Mouse (Mus musculus) cortical plate, adult 2 months (tissue): ENCODE results near the gene Rnf11. TPM values are rescaled to one million over a fixed set of nuclear protein-coding genes. Genes with fewer than 3 reads are reported as not detected.

Experiments
- H3K27ac ChIP-seq: fragments of 200-500 bp; 2 replicates; pipeline ENCODE4 v1.5.1; 2012; ENCODE audit warnings: low read length, control low read depth, inconsistent platforms; ENCODE audit not compliant: insufficient read depth
- H3K4me1 ChIP-seq: fragments of 200-500 bp; 2 replicates; pipeline ENCODE4 v1.6.1; 2011; ENCODE audit warnings: low read length; ENCODE audit not compliant: control insufficient read depth, insufficient read depth
- H3K4me3 ChIP-seq: fragments of 200-500 bp; 2 replicates; pipeline ENCODE4 v1.5.1; 2011; ENCODE audit warnings: mild to moderate bottlenecking, low read length, control low read depth; ENCODE audit not compliant: insufficient read depth
- CTCF ChIP-seq: fragments of 200-500 bp; IDR thresholded peaks from 2 replicates; pipeline ENCODE4 v1.5.1; 2011; ENCODE audit warnings: mild to moderate bottlenecking, control low read depth, low read length; ENCODE audit not compliant: insufficient read depth; ENCODE audit errors: extremely low read depth
- POLR2A ChIP-seq: fragments of 200-500 bp; IDR thresholded peaks from 2 replicates; pipeline ENCODE4 v1.6.1; 2011; ENCODE audit warnings: mild to moderate bottlenecking, low read length, control low read depth; ENCODE audit not compliant: insufficient read depth; ENCODE audit errors: extremely low read depth
- polyA plus RNA-seq: library from polyadenylated mRNA; depleted of rRNA; stranded (reverse); fragments of >200 nt; gene quantifications from 2 replicates; pipeline ENCODE4 v1.2.3, GENCODE M21; 2012

Gene Rnf11
- polyA plus RNA-seq, 1 experiment: 174 TPM

DNA sequence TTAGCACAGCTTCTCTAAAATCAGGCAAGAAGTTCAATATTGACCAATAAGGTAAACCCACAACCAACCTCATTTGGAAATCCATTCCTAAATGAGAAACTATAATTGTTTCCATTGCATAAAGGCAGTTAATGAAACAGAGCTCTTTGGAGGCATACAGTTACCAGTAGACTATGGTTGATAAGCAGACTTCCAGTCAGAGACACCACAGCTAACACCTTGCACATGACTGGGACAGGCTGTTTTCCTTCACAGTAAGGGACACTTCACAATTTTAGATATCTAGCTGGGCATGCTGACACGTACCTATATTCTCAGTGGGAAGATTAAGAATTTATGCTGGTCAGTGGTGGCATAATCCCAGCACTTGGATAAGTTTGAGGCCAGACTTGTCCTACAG lies 38.6 kb downstream of the Rnf11 start:
- Histone ChIP-seq H3K27ac (no peak overlapping the region), H3K4me3 (no peak overlapping the region), H3K4me1 (peaks cover 9% of the 10 kb centered on the region; the same call in 1 of the 2 replicates)
- TF ChIP-seq CTCF (no peak), POLR2A (no peak)

DNA sequence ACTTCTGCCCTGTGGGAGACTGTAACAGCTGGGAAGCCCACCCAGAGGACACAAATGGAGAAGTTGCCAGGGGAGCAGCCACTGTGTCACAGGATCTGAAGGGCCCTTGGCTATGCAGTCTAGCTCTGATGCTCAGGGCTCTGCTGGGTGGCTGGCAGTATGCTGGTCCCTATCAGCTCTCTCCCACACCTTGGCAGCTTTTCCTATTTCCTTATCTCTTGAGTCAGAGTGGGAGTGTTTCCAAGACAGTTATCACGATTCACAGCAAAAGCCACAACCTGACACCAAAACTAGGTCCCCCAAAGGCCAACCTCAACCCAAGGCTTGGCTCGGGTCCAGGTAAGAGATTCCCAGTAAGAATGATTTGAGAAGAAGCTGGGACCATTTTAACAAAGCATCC lies 39.1 kb downstream of the Rnf11 start:
- no peak overlapping the region for H3K4me3 ChIP-seq
- no peak overlapping the region for H3K27ac ChIP-seq
- peaks cover 9% of the 10 kb centered on the region; the same call in 1 of the 2 replicates for H3K4me1 ChIP-seq
- TF ChIP-seq CTCF: no peak
- no peak for TF ChIP-seq POLR2A

DNA sequence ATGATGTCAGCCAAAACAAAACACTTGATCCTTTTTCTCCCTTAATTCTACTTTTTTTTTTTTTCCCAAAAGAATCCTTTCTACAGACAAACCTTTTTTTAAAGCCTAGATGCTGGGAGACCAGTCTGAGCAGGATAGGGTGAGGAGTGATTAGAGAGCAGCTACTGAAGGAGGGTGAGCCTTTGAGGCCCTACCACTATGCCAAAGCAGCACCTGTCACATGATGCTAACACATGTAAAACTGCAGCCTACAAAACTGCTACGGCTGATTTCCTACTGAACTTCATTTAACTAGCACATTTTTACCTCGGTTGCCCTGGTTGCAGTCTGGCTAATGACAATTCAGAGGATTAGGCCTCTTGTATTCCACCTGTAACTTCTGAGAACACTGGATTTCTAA lies 39.6 kb downstream of the Rnf11 start:
- H3K4me3 ChIP-seq: no peak overlapping the region
- H3K27ac ChIP-seq: no peak overlapping the region
- no peak for TF ChIP-seq CTCF
- no peak for TF ChIP-seq POLR2A
- H3K4me1 ChIP-seq: peaks cover 9% of the 10 kb centered on the region; the same call in 1 of the 2 replicates

DNA sequence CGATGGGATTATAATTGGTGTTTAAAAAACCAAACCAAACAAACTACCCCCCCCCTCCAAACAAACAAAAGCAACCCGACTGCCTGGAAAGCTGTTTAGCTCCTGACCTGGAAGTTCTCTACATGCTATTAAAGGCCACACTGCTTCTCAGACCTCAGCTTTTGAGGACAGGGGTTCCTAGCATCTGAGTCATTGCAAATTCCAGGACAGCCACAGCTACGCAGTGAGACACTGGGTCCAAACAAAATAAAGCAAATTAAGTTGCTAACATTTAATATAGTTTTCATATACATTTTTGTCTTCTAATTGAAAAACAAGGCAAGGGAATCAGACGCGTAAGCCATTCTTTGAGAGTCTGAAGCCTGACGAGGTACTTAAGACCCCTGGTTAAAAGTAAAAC lies 40.1 kb downstream of the Rnf11 start:
- H3K27ac ChIP-seq: no peak overlapping the region
- H3K4me3 ChIP-seq: no peak overlapping the region
- TF ChIP-seq POLR2A (no peak), CTCF (no peak)
- H3K4me1 ChIP-seq: peaks cover 9% of the 10 kb centered on the region; the same call in 1 of the 2 replicates

DNA sequence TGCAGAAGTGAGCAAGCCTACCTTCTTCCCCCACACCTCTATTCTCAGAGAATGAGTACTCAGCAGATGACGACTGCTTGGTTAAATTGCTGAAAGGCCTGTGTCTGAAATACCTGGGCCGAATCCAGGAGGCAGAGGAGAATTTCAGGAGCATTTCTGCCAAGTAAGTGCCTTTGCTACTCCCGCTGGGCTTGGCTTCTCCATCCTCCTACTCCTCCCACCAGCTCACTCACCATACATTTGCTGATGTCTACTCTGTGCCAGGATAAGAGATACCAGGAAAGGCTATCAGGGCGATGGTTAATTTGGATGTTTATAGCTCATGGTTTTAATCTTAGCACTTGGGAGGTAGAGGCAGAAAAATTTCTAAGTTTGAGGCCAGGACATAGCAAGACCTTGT lies 41.9 kb downstream of the Rnf11 start:
- H3K27ac ChIP-seq: no peak overlapping the region
- no peak for TF ChIP-seq CTCF
- no peak for TF ChIP-seq POLR2A
- peaks cover 9% of the 10 kb centered on the region; the same call in 1 of the 2 replicates for H3K4me1 ChIP-seq

DNA sequence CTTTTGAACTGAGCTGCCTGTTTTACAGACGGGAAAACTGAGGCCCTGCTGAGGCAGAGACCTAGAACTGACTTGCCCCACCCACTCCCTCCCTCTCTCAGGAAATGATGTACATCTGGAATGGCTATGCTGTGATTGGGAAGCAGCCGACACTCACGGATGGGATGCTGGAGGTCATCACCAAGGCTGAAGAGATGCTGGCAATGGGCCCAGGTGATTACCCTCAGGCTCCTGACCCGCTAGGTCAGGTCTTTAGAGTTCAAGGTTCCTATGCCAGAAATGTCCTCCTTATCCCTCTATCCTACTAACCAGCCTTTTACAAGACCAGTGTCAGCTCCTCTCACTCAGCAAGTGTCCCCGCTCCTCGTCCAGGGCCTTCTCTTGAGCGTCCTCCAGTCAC lies 42.4 kb downstream of the Rnf11 start:
- H3K4me3 ChIP-seq: no peak overlapping the region
- H3K4me1 ChIP-seq: peaks cover 9% of the 10 kb centered on the region; the same call in 1 of the 2 replicates
- no peak overlapping the region for H3K27ac ChIP-seq
- TF ChIP-seq POLR2A: no peak
- no peak for TF ChIP-seq CTCF

More for the DNA sequence above, 41.9 kb downstream of the Rnf11 start:
- H3K4me3 ChIP-seq: no peak overlapping the region

DNA sequence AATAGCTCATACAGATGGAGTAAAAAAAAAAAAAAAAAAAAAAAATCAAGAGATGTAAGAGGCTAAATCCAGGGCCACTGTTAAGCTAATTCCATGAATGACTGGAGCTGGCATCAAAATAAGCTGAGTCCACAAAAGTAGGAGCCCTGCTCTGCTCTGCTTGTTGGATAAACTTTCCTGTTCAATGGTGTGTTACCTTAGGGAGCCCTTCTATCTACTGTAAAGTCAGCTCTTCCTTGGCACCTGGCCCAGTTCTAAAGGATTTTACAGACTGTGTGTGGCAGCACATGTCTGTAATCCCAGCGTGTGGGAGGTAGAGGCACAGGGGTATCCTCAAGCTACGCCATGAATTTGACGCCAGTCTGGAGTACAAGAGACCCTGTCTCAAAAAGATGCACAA lies 43.5 kb downstream of the Rnf11 start:
- H3K27ac ChIP-seq: no peak overlapping the region
- TF ChIP-seq POLR2A: no peak
- no peak for TF ChIP-seq CTCF
- H3K4me1 ChIP-seq: peaks cover 9% of the 10 kb centered on the region; the same call in 1 of the 2 replicates
- no peak overlapping the region for H3K4me3 ChIP-seq

DNA sequence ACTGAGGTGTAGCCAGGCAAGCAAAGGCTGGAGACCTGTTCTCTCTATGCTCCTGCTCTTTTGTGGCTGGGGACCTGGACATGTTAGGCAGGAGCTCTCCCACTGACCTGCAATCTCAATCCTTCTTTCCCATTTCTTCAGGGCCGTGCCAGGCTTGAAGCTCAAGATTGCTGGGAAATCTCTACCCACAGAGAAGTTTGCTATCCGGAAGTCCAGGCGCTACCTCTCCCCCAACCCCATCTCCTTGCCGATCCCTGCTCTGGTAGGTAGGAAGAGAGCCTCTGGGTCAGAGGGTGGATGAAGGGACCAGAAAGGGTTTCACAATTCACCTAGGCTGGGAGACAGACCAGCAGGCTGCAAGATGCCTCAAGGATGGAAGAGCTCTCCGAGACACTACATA lies 44.1 kb downstream of the Rnf11 start:
- no peak for TF ChIP-seq POLR2A
- no peak for TF ChIP-seq CTCF
- Histone ChIP-seq H3K4me1 (peaks cover 9% of the 10 kb centered on the region; the same call in 1 of the 2 replicates), H3K27ac (no peak overlapping the region), H3K4me3 (no peak overlapping the region)

DNA sequence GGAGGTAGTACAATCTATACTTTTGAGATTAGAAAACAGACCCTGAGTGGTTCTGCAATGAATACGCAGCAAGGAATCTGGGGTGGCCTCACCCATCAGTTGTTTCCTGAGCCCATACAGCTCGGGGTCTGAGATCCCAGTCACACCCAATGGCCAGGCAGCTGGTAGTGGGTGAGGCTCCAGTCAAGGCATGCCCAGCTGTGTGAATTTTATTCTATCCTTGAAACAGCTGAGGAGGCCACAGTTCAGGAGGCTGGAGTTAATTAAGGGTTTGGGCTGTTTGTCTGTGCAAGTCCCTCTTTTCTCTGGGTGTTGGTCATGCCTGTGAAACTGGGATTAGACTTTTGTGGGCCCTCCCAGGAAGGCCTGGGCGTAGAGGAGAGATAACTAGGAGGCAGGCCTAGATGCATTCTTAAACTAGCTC lies 44.7 kb downstream of the Rnf11 start:
- no peak overlapping the region for H3K4me3 ChIP-seq
- H3K4me1 ChIP-seq: peaks cover 5% of the 10 kb centered on the region; the same call in 1 of the 2 replicates
- TF ChIP-seq POLR2A (no peak), CTCF (no peak)

DNA sequence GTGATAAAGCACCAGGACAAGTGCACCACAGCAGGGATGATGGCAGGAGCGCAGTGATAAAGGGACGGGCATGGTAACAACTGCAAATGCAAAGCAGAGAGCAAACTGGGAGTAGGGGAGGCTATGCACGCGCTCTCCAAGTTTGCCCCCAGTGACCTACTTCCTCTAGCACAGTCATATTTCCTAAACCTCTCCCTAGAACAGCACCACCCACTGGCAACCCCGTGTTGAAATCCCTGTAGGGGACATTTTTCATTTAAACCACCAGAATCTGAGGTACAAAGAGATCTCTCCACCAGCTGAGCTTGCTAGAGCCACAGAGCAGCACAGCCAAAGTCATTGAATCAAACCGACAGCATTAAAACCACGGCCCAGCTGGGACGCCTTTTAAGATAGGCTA lies 45.4 kb downstream of the Rnf11 start:
- Histone ChIP-seq H3K4me3 (no peak overlapping the region), H3K4me1 (peaks cover 5% of the 10 kb centered on the region; the same call in 1 of the 2 replicates), H3K27ac (no peak overlapping the region)
- TF ChIP-seq POLR2A (no peak), CTCF (no peak)

More for the DNA sequence above, 44.7 kb downstream of the Rnf11 start:
- no peak overlapping the region for H3K27ac ChIP-seq
